Mouse (Mus musculus): ENCODE measurements around the gene Msi1.

The Msi1 gene

DNA sequence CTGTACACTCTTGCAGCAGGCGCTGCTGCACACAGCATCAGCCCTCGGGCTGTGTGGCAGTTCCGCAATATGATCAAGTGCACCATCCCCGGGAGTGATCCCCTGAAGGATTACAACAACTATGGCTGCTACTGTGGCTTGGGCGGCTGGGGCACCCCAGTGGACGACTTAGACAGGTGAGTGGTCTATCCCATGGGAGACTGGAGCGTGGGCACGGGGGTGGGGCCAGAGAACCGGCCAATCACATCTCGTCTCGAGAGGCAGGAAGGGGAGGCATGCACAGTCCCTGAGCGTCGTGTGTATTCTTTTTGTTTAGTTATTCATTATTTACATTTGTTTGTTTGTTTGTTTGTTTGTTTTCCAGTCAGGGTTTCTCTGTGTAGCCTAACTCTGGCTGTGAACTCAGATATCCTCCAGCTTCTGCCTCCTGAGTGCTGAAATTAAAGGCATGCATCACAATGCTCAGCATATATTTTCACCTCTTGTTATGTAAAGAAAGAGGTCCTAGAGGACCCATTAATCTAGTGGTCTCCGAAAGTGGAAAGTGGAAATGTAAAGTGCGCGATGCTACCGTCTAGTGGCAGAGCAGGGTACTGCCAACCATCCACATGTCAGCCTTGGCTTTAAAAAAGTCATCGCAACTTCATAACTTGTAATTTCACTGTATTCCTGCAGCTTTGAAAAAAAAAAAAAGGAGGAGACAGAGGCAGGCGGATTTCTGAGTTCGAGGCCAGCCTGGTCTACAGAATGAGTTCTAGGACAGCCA is 41.5 kb downstream of the Msi1 start:
- DNase-seq, result peak; percentile 56

GRCm38 (mm10) chr5:115473191-115473590 is 43.8 kb downstream of the Msi1 start:
- DNase-seq, result no peak

- DNase-seq, result no peak
These were observed 44.9 kb downstream of the Msi1 start for GRCm38 (mm10) chr5:115474174-115474828.

DNA sequence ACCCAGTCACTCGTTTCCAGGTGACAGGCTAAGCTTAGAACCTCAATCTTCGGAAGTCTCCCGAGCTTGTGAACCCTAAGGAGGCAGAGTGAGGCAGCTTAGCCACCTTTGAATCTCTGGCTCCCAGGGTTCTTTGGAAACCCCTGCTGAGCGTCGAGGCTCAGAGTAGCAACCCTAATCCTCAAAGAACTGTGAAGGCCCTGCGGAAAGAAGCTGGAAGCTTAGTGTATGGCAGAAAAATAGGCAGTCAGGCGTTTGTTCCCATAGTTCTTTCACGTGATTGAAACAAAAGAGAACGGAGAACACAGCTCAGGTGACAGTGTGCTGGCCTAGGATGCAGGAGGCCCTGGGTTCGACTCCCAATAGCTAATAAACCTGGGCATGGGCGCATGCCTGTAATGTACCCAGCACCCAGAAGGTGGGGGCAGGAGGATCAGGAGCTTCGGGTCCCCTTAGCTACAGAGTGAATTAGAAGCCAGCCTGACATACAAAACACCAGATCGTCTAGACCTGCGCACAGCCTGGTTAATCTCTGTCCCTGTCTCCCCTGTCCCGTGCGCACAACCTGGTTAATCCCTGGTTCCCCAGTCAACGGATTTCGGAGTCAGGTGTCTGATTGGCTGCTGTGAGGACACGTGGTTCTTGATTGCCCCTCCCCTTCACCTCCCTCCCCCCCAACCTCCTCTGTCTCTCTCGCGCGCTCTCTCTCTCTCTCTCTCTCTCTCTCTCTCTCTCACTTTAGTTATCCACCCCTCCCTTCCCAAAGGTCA is 46.1 kb downstream of the Msi1 start:
- peak; percentile 66 for DNase-seq

DNA sequence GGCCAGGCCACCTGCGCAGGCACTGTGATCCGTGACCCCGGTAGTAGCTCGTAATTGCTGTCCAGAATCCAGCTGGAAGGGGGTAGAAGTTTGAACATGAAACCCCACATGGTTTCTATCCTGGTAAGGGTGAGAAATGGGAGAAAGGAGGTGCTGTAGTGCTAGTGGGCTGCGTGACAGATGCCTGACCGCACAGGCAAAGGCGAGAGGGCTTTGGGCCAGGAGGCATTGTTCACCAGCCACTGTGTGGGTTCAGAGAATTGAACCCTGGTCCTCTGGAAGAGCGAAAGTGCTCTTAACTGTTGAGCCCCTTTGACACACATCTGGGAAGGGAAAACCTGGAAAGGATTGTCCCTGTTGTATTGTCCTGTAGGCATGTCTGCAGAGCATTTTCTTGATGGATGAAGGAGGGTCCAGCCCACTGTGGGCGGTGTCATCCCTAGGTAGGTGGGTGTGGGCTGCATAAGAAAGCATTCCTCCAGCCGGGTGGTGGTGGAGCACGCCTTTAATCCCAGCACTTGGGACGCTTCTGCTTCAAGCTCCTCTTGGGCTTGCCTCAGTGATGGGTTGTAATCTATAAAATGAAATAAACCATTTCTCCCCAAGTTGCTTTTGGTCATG is 46.8 kb downstream of the Msi1 start:
- DNase-seq, result peak; percentile 36

DNA sequence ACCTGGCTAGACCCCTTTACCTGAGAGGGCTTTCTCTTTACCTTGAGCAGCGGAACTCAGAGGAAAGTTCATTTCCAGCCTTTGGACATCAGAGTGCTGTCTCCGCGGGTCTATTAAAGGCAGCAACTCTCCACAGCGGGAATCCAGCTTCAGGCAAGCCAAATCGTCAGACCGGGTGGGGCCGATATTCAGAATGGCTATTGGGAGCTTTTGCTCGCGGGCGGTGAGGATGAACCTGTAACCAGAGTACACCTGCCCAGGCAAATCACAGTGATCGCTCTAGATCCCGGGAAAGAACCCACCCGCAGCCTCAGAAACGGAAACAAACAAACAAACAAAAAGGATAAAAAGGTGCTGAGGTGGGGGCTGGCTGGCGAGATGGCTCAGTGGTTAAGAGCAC is 50.2 kb downstream of the Msi1 start:
- peak; percentile 30 for DNase-seq

DNA sequence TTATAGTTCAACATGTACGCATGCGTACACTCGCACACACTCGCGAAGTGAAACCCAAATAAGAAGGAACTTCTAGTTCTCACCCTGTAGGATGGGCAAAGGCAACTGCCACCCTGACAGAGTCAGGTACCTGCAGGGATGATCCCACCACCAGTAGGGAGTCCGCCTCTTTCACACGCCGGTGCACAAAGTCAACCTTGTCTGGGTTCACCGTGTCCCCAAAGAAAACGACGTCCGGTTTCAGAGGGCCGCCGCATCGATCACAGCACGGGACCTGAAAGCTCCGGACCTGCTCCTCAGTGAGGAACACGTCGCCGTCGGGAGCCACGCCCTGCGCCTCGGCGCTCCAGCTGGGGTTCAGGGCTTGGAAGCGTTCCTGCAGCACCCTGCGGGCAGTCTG is 50.7 kb downstream of the Msi1 start:
- peak; percentile 46 for DNase-seq

DNA sequence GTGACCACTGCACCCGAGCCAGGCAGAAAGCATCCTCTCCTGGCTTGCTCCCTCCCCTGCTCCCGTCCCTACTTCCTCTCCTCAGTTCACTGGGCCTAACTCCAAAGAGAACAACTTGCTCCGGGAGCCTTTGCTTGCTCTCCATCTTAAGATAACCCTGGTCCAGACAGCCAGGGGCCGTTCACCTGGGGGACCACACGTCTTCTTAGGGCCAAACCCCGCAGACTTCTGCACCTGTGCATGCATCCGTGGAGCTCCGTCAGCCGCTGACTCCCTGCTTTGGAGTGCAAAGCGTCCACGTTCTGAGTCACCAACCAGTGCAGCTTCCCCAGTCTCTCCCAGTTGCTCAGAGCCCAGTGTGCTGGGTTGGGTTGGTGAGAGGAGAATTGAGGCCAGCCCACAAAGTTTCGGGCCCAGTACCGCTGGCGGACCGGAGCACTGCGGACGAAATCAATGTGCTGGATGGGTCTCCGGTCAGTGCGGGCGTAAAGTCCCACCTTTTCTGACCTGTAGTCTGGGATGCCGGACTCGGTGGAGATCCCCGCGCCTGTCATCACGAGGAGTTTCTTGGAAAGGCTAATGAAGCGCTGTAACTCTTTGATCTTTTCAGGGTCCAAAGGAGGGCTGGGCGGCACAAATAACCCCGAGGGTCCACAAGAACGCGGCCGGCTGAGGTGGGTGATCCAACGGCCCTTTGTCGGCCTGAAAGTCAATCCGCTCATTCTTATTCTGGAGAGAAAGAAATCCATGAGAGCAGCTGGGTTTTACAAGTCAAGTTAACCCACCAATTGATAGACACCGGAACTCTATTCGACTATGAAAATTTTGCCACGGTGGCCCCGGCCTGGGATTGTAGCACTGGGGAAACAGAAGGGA is 53.2 kb downstream of the Msi1 start:
- DNase-seq, result peak; percentile 64

DNA sequence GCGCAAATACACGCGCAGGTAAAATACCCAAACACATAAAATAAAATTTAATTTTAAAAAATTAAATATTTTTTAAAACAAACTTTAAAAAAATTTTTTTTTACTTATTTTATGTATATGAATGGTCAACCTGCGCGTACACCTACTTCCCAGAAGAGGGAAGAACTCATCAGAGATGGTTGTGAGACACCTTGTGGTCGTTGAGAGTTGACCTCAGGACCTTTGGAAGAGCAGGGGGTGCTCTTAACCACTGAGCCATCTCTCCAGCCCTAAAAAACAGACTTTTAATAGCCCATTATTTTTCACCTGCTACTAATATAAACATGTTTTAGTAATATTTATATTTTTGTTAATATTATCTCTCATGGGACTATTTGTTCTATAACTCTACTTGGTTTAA is 54.0 kb downstream of the Msi1 start:
- peak; percentile 48 for DNase-seq

DNA sequence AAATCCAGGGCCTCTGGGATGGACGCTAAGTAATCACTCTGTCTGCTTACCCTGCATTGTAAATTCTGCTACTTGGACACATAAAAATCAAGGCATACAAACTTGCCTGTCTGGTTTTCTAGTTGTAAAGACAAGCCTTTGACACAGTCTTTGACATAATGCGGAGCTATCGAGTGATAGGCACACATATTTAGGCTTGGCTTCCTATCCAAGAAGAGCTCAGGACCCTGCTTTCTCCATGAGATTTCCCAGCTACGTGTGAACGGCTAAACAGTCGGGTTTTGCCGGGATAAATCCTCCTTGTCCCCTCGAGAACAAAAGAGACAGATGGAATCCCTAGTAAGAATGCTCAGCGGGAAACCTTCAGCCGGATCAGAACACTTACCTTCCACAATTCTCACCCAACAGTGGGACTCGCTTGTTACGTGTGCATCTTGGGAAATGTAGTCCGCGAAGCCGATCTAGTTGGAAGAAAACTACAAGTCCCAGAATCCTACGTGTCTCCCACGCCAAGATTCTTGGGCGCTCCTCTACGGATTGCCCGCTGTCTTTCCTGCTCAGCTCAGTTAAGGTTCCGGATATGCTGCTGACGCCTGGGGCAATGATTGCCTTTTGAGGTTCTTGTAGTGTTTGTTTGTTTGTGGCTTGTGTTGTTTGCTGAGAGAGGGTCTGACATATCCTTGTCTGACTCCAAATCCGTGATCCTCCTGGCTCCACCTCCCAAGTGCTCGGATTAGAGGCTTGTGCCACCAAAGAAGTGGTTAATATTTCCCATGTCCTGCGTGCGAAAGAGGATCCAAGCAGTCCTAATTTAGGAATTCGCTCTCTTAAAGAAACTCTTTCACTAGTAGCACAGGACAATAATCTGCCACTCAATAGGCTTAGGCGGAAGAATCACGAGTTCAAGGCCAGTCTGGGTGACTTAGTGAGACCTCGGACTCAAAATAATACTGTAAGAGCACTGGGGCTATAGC is 54.8 kb downstream of the Msi1 start, which contains the start of gene Sirt4:
TSS of gene Sirt4 (minus strand) at position 779 of the 974 bp plus-strand sequence.
- DNase-seq, result peak; percentile 97

DNA sequence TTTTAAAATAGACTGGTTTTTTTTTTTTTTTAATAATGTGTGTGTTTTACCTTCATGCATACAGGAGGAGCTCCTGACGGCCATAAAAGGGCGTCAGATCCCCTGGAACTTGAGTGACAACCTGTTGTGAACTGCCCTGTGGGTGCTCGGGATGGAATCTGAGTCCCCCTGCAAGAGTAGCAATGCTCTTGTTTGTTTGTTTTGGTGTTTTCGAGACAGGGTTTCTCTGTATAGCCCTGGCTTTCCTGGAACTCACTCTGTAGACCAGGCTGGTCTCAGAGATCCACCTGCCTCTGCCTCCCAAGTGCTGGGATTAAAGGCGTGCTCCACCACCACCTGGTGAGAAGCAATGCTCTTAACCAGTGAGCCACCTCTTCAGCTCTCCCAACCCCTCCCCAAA is 55.6 kb downstream of the Msi1 start:
- DNase-seq, result peak; percentile 55

- peak; percentile 67 for DNase-seq
These were observed 56.2 kb downstream of the Msi1 start for GRCm38 (mm10) chr5:115485489-115486205.

DNA sequence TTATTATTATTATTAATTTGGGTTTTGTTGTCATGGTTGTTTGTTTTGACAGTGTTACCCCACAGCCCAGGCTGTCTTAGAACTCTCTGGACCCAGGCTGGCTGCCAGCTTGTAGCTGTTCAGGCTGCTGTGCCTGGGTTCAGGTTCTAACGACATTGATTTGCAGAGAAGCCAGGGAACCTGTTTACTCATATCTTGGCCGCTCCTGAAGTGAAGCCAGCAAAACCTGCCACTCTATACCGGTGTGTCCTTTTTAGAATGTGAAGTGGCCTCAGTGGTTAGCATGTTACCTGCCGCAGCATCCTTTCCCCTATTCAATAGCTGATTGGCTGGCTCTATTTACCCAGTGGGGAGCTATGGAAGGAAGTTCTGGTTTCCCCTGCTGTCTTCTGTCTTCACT is 57.3 kb downstream of the Msi1 start:
- DNase-seq, result peak; percentile 61

DNA sequence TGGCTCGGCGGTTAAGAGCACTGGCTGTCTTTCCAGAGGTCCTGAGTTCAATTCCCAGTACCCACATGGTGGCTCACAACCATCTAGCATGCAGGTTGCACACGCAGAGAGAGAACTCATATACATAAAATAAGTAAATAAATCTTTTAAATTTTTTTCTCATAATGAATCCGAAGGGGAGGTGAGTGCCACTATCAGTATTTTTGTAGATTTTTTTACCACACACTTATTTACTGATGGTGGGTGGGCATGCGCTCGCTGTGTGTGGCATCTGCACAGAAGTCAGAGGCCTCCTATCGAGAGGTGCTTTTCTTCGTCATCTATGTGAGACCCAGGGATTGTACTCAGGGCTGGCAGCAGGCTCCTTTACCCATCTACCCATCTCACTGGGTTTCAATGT is 58.0 kb downstream of the Msi1 start:
- peak; percentile 54 for DNase-seq

- peak; percentile 55 for DNase-seq
These were observed 58.7 kb downstream of the Msi1 start for GRCm38 (mm10) chr5:115487942-115488580.

GRCm38 (mm10) chr5:115488841-115489698 is 59.7 kb downstream of the Msi1 start:
- DNase-seq, result peak; percentile 93

DNA sequence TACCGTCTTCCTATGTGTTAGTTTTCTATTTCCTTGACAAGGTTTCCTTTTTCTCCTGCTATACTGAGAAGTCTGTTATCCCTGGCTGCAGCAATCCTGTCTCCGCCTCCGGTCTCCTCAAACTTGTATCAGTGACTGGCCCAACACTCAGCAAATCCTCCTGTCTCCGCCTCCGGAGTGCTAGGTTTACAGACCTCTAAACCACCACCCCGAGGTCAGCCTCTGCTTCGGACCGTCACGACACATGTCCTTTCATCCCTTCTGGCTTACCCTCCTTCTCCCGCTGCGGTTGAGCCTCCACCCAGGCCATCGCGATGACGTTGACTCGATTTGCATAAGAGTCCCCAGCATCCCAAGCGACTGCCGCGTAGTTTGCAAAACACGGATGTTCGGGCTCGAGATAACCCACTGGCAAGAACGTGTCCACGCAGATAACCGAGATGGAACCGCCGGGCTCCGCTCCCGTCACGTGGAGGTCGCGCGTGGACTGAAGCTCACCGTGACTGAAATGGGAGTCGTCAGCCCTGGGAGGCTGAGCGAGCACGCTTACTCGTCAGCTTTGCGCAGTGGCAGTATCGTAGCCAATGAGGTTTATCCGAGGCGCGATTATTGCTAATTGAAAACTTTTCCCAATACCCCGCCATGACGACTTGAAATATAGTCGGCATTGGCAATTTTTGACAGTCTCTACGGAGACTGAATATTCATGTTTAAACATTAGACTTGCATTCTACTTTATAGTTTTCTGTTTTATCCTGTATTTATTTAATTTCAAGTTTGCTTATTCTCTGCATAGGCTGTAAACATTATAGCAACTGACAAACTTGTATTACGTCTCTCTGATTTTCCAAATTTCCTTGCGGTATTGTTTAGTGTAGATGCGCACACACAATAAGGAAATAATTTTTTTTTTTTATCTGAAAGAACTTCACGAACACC is 60.6 kb downstream of the Msi1 start:
- peak; percentile 96 for DNase-seq

GRCm38 (mm10) chr5:115490638-115491000 is 61.2 kb downstream of the Msi1 start:
- DNase-seq, result peak; percentile 48

Measured in cerebellum, adult 9-10 months (tissue).